Mouse (Mus musculus) erythroblast, adult 5-6 weeks (primary cell): ENCODE measurements around the gene Cd300ld3. TPM values are rescaled to one million over a fixed set of nuclear protein-coding genes. Genes with fewer than 3 reads are reported as not detected.

Experiments
- ATAC-seq: replicated peaks from 2 replicates; pipeline ENCODE4 v1.8.0; 2016; ENCODE audit warnings: moderate number of reproducible peaks, mild to moderate bottlenecking, moderate TSS enrichment, inconsistent platforms; ENCODE audit not compliant: poor library complexity, low FRiP score, severe bottlenecking
- total RNA-seq, 2 experiments: library from RNA; stranded (forward) in 1 of 2; stranded (reverse) in 1 of 2; fragments of 150-400 nt in 1 of 2; fragments of 200-764, 138-1000 nt in 1 of 2; gene quantifications; 2 replicates each; pipeline versions ENCODE4 v1.2.3 to v1.2.4; 2015 to 2017; ENCODE audit warnings: low replicate concordance in 2 of 2

Cd300ld3 gene
- total RNA-seq (2015; ENCODE audit: low replicate concordance) (1.7 and 27.2 TPM in 2 replicates), total RNA-seq (2017; ENCODE audit: low replicate concordance) (13.0 TPM in 1 of 2 replicates, not detected in the other)

DNA sequence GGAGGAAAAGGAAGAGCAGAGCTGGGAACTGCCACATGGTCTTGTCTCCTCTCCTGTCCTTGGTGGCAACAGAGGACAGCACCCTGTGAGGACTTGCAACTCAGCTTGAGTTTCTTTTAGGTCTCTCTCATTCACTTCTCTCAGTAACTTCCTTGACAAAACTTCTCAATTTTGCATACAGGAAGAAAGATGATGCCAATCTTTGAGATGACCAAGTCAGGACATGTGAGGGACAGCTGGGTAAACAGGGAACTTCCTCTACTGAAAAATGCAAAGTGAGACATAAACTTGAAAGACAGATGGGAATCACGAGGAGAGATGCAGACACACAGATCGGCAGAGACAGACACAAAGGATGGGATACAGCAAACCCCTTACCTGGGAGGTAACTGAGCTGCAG, at the start of gene Cd300ld3:
Gene Cd300ld3, minus strand, starts transcription at position 151 of the 400 bp plus-strand sequence.
- ATAC-seq = no peak

DNA sequence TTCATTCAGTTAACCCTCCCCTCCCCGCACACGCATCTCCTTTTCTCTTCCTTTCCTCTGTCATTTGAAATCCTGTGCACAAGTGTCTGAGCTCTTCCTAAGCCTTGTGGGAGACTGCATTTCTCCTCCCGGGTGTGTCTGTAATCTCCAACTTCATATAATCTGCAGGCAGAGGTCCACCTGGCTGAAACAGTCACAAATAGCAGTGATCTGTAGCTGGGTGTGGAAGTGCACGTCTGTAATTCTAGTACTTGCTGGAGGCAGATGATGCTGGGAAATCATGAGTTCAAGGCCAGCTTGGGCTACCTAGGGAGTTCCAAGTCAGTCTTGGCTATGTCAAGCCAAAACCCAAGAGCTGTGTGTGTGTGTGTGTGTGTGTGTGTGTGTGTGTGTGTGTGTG, 43.9 kb upstream of the Cd300ld3 start:
- ATAC-seq = no peak

DNA sequence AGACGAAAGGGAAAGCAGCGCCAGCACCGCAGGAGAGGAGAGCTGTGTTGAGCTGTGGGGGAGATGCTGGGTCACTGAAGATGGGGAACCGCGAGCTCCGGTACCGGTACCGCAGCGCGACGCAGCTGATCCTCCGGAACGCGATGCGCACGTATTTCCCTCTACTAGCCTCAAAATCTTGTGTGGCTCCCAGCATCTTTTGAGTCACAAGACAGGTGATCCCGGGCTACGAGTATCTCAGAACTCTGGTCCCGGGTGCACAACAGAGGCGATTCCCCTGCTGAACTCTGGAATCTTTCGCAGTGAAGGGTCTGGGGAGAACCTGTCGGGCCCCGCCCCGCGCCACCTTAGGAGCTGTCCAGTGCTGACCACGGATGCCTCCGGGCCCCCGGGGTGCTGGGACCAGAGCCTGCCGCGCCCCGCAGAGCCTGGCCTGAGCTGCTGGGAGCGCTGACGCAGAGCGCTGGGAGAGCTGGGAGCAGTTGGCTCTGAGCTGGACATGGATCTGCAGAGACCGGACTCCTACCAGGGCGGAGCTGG, 43.2 kb upstream of the Cd300ld3 start, which contains the start of gene Rab37:
Gene Rab37, plus strand, starts transcription at position 70 of the 540 bp plus-strand sequence.
- ATAC-seq = no peak

DNA sequence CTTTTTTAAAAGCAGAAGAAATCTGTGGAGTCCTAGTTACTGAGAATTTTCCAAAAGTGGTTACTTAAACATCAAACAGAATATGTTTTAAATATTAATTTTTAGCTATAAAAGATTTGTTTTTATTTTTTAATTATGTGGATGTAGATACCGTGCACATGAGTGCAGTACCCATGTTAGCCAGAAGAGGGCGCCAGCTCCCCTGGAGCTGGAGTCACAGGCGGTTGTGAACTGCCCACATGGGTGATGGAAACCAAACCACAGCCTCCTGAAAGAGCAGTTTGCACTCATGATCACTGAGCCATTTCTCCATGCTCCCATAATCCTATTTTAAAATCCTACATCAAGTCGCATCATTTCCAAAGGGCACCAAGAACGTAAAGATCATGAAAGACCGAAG, 41.6 kb upstream of the Cd300ld3 start:
- ATAC-seq = no peak

DNA sequence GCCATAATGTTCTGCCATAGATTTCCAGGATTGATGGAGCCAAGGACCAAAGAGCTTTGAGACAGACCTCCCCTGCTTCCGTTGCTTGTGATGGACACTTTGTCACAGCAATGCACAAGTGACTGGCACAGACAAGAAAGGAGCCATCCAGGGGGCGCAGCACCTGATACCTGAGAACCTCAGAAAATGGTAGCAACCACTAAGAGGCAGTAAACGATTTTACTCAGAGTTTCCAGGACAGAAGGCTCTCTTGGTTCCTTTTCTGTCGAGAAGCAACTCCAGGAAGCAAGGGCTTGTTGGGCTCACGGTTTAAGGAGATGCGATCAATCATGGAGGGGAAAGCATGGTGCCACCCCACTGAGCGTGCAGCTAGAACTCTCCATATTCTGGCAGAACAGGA, 38.0 kb upstream of the Cd300ld3 start:
- no peak for ATAC-seq

DNA sequence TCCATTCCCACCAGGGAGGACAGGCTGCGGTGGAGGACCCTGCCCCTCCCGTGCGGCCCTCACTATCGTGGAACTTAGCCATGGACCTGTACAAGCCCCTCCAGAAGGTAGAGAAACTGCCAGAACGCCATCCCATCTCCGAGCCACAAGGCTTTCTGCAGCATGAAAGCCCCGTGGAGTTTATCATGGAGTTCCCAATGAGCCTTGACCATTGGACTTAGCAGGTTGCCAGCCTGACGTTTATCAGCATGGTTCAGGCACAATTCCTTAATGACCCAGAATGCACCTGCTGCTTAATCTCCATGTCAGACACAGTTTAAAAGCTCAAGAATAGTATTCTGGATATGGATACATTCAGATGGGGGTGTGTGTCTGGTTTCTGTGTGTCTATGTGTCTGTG, 36.9 kb upstream of the Cd300ld3 start:
- ATAC-seq = no peak

DNA sequence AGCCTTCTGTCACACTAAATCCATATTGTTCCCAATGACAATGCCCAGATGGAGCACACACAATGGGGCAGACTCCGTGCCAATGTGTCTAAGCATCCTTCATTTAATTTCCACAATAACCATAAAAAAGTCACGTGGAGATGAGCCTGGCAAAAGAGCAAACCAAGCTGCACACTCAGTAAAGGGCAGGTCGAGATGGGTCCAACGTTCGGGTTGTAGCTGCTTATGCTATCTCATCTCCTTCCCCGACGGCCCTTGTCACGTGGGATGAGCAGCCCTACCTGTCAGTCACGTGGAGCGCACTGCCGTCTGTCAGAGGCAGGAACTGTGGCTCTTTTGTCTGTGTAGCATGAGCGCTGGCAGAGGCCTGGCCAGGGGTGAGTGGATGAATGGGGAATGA, 36.4 kb upstream of the Cd300ld3 start:
- ATAC-seq = no peak

DNA sequence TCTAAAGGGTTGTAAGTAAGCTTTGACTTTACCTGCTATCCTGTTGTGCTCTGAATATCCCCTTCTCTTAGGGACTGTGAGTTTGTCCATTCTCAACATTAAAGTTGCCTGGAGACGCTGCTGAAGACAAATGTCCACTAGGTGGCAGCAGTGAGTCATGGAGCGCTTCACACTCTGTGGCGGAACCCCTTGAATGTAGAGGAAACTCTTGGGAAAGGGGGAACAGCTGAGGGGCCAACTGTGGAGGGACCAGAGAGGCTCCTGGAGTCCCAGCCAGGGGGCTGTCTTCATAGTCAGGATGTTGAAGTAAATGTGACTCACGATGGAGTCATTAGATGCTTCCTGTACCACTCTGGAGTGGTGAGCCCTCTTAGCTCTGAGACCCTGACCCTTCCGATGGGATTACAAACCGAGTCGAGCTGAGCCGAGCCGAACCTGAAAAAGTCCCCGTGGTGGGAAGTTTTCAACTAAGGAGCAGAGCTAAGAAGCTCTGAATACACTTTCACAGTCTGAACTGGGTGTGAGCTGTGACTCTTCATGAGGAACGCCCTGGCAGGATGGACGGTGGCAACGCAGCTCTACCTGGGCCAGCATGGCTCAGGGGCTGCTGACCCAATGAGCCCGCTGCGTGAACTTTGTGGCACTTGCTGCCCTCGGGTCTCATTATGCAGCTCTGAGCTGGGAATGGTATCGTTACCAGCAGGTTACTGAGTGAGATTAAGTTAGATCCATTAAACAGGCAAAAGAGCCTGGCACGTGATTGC, 35.3 kb upstream of the Cd300ld3 start:
- peak; percentile 72 for ATAC-seq

DNA sequence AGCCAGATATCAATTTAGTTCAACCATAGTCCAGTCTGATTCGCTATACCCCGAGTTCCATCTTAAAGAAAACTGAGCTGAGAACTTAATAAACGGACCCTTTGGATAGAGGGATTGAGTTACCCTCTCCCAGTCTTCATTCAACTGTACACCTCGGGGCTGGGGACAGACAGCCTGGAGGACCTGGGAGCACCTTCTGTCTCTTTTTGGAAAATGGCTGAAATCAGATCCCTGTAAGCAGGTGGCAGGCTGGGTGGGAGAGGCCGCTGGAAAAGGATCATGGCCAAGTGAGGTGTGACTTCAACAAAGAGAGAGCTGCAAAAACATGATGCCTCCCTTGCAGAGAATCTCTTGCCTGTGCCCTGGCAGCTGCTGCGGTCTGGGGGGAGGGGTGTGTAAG, 34.0 kb upstream of the Cd300ld3 start:
- no peak for ATAC-seq

DNA sequence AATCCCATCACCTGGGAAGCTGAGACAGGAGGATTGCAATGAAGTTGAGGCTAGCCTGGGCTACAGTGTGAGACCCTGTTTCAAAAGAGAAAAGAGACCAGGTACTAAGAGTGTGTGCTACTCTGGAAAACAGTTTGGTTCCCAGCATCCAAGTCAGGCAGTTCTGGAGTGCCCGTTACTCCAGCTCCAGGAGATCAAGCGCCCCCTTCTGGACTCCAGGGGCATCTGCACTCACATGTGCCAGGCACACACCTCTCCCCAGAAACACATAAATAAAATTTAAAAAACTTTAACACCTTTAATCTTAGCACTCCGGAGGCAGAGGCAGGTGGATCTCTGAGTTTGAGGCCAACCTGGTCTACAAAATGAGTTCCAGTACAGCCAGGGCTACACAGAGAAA, 33.2 kb upstream of the Cd300ld3 start:
- no peak for ATAC-seq

DNA sequence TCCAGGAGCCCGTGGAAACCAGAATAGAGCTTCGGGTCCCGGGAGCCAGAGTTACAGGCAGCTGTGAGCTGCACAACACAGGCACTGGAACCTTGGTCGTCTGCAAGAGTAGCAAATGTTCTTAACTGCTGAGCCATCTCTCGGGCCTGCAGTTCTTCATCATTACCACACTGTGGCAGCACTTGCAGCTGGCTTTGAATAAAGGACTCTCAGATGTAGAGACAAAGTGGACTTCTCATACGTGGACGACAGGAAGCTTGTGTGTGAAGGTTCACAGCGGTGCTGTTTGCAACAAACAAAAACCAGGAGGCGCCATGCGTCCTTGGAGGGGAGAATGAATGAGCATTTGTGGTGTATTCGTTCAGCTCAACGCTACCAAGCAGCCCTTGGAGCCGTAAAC, 32.7 kb upstream of the Cd300ld3 start:
- ATAC-seq = no peak

DNA sequence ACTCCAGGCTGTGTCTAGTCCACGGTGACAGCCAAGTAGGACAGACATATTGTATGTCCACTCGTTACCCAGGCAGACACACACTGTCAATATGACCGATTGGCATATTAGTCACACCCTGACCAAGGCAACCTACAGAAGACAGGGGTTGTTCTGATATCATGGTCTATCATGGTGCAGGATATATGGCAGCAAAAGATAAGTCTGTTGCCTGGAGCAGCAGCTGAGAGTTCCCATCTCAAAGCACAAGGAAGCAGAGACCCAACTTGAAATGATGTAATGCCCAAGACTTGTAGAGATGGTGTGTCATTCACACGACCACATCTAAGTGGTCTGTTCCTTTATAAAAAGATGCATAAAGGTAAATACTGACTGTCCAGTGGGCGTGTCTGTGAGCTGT, 30.5 kb upstream of the Cd300ld3 start:
- ATAC-seq = no peak

DNA sequence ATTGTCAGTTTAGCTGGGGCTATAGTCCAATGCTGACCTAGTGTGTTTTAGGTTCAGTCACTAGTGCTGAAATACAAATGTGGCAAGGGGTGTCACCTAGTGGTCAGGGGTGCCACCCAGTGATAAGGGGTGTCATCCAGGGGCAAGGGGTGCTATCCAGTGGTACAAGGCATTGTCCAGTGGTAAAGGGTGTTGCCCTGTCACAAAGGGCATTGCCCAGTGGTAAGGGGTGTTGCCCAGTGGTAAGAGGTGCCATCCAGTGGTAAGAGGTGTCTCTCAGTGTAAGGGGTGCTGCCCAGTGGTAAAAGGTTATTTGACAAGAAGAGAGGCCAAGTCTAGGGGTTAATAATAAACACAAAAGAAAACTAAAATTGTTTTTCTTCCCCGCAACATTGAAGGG, 29.2 kb upstream of the Cd300ld3 start:
- no peak for ATAC-seq

DNA sequence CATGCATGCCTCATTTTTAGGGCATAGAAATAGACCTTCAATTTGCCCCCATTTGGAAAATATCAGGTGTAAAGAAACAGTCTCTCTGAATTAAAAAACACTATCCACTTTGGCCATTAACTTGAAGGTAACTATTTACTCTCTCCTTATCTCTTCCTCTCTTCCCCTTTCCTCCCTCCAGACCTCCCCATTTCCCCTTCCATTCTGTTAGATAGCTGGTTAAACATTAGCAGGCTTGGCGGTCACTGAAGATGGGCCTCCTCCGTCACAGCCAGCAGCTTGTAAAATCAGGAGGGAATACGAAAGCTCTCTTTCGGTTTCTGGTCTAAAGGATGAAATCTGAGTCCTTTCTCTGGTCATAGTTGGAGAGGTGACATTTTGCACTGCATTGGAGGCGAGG, 27.6 kb upstream of the Cd300ld3 start:
- no peak for ATAC-seq

DNA sequence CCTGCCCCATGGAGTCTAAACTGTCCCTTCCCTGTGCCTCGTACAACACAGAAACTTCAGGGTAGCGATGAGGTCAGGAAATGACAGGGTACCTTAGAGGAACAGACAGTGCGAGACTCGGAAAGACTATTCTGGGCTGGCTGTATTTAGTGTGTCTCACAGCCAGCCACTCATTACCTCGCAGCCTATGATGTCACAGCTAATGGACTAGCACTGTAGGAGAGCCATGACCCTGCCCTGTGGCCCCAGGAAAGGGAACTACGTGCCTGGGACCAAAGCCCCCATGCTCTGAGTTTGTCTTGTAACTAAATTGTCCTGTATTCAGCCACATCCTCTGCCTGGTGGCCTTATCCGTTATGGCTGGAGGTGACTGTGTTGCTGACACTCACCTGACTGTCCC, 27.2 kb upstream of the Cd300ld3 start:
- no peak for ATAC-seq

DNA sequence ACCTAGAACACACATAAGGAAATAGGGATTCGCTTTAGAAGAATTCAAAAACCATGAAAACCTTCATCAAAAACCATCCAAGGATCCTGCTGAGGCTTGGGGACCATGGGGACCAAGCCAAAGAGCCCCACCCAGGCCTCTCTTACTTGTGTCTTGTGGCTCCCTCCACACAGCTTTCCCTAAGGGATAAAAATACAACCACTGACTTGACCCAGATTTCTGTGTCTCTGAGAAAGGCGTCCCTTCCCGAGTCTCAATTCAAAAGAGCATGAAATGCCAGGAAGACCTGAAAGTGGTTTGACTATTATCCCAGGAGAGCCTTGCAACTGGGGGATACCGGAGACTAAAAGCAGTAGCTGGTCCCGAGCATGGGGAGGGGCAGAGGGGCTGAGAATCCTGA, 24.8 kb upstream of the Cd300ld3 start:
- no peak for ATAC-seq

DNA sequence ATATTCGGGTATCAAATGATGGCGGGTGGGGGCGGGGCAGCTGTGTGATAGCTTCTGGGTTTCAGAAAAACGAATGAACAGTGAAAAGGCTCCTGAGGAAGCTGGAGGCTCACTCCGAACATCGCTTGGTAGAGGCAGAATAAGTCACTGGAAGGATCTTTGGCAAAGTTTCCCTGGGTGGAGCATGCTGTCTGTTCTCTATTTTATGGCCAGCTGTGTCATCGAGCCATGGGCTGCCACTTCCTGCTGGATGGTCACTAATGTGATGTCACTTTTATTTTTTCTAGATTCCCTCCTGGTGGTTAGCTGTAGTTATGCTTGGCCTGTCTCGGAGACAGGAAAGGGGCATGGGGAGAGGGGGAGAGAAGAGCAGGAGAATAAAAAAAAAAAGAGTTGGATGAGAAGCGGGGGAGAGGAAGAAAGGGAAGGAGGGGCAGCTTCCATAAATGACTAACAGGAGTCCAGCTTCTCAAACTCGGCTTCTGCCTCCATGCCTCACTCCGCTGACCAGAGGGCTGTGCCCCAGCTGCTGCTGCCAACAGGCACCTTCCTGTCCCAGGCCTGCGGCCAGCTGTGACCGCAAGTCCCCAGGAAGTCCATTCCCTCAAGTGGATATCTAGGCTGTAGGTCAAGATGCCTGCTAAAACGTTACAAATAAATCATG, 23.6 kb upstream of the Cd300ld3 start:
- no peak for ATAC-seq

DNA sequence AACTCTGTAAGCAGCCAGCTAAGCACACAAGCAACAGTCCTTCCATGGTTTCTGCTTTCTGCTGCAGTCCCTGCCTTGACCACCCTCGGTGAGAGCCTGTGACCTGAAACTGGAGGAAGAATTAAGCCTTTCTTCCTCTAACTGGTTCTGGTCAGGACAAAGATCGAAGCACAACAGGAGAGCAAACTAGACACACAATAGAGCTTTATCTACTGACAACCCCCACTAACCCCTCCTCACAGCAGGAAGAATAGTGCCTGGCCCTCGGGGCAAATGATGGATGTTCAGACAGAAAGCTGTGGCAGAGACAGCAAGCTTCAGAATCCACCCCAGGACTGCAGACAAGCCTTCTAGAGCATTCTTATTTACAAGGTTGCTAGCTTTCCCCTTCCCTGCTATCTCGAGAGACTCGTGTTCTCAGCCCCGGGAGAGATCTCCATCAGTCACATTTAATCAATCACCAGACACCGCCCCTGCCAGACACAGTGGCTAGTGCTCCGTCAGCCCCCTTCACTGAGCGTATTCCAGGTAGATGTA, 22.9 kb upstream of the Cd300ld3 start:
- ATAC-seq = no peak

DNA sequence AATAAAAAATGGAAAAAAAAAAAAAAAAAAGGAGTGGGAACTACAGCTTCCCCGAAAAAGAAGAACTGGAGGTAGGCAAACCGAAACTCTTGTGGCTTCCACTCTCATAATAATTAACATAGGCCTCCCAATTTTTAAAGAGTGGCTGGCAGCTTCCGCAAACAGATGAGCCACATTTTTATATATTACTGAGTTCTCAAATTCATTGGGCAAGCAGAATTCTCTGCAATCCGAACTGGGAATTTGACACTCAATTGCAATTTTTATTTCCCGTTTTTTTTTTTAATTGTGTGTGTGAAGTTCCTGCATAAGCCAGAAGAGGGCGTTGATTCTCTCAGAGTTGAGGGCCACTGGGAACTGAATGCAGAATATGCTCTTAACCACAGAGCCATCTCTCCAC, 18.6 kb upstream of the Cd300ld3 start:
- ATAC-seq = no peak

DNA sequence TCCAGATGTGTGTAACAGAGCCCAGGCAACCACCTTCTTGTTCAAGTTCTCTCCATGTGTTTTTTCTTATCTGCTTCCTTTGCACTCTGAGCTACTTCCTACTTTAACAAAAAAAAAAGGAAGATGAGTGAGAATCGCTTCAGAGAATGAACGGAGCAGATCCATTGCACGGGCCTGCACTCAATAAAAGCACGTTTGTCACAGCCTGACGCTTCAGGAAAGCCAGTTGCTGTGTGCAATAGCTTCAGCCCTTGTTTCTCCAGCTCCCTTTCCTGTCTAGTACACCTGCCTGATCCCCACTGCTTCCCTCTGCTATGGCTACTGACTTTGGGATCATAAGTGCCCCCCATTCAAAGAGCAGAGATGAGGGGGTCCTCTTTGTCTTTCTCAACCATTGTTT, 13.9 kb upstream of the Cd300ld3 start, which contains the start of gene Cd300e:
Gene Cd300e, minus strand, starts transcription at position 101 of the 400 bp plus-strand sequence.
- no peak for ATAC-seq

DNA sequence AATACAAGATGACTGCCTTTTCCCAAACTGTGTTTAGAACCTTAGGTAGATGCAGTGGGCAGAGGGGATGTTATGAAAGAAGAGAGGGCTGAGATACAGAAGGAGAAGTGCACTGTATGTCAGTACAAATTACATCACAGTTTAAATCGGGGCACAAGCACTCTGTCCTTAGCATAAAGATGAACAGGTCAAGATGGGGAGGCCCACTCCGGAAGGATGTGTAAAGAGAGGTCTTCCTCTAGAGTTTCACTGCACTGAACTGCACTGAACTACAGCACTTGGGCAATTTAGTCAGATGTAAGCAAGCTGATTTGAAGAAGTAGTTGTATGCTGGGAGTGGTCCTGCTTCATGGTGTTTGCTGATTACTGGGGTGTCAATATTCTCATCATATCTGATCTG, 11.6 kb upstream of the Cd300ld3 start:
- no peak for ATAC-seq
